Mouse (Mus musculus): ENCODE measurements at regions not wholly inside any gene's neighbourhood (a gene's known extent, or its start where the extent isn't known, plus 50 kb on each side); places are given as distances from the start of the nearest gene placed in this dataset.
A peak's percentile ranks its signal among the peaks of the same experiment; 100 is the strongest.

GRCm38 (mm10) chr14:54173316-54173715 lies 80.6 kb downstream of the Dad1 start:
- H3K4me3 ChIP-seq (ENCODE audit: low read depth, low read length): no peak overlapping the region
- H3K4me2 ChIP-seq (ENCODE audit: low read length): no peak overlapping the region
- no peak overlapping the region for H3K9ac ChIP-seq (ENCODE audit: low read length)
- ATAC-seq (replicated peaks; ENCODE audit: low FRiP score, low TSS enrichment, low read depth) (no peak), DNase-seq (ENCODE audit: low spot score) (no peak)
- H3K27ac ChIP-seq (ENCODE audit: low read depth): no peak overlapping the region
- WGBS: 88% methylated on average over 5 of the region's 5 CpGs
- no peaks in the 10 kb centered on the region for H3K9me3 ChIP-seq (ENCODE audit: control insufficient read depth, low read length)
- no peaks in the 10 kb centered on the region for H3K27me3 ChIP-seq (replicated peaks; ENCODE audit: control insufficient read depth, insufficient read depth, low read length)
- peaks cover 2% of the 10 kb centered on the region; the same call in 1 of the 2 replicates for H3K4me1 ChIP-seq (replicated peaks; ENCODE audit: control insufficient read depth, insufficient read depth, low read length)
- no peaks in the 10 kb centered on the region for H3K36me3 ChIP-seq (ENCODE audit: control insufficient read depth, insufficient read depth, low read length)

- Histone ChIP-seq H3K27me3 (replicated peaks; ENCODE audit: control insufficient read depth, insufficient read depth, low read length) (no peaks in the 10 kb centered on the region), H3K36me3 (ENCODE audit: control insufficient read depth, insufficient read depth, low read length) (no peaks in the 10 kb centered on the region), H3K27ac (ENCODE audit: low read depth) (no peak overlapping the region), H3K4me3 (ENCODE audit: low read depth, low read length) (no peak overlapping the region), H3K9ac (ENCODE audit: low read length) (no peak overlapping the region), H3K4me2 (ENCODE audit: low read length) (no peak overlapping the region), H3K9me3 (ENCODE audit: control insufficient read depth, low read length) (no peaks in the 10 kb centered on the region), H3K4me1 (replicated peaks; ENCODE audit: control insufficient read depth, insufficient read depth, low read length) (peaks cover 10% of the 10 kb centered on the region)
- no peak for ATAC-seq (replicated peaks; ENCODE audit: low FRiP score, low TSS enrichment, low read depth)
- WGBS: 86% methylated on average over 7 of the region's 7 CpGs
- DNase-seq (ENCODE audit: low spot score): no peak
These were observed 84.7 kb downstream of the Dad1 start for GRCm38 (mm10) chr14:54169254-54169653.

- no peak overlapping the region for H3K4me2 ChIP-seq (ENCODE audit: low read length)
- H3K36me3 ChIP-seq (ENCODE audit: control insufficient read depth, insufficient read depth, low read length): no peaks in the 10 kb centered on the region
- no peaks in the 10 kb centered on the region for H3K27me3 ChIP-seq (replicated peaks; ENCODE audit: control insufficient read depth, insufficient read depth, low read length)
- WGBS: 77% methylated on average over 4 of the region's 4 CpGs
- H3K27ac ChIP-seq (ENCODE audit: low read depth): no peak overlapping the region
- H3K4me3 ChIP-seq (ENCODE audit: low read depth, low read length): no peak overlapping the region
- no peaks in the 10 kb centered on the region for H3K9me3 ChIP-seq (ENCODE audit: control insufficient read depth, low read length)
- DNase-seq (ENCODE audit: low spot score): no peak
- no peak overlapping the region for H3K9ac ChIP-seq (ENCODE audit: low read length)
- no peak for ATAC-seq (replicated peaks; ENCODE audit: low FRiP score, low TSS enrichment, low read depth)
- H3K4me1 ChIP-seq (replicated peaks; ENCODE audit: control insufficient read depth, insufficient read depth, low read length): peaks cover 10% of the 10 kb centered on the region
These were observed 85.4 kb downstream of the Dad1 start for GRCm38 (mm10) chr14:54168414-54168931.

- H3K9ac ChIP-seq (ENCODE audit: low read length): no peak overlapping the region
- H3K27me3 ChIP-seq (replicated peaks; ENCODE audit: control insufficient read depth, insufficient read depth, low read length): no peaks in the 10 kb centered on the region
- H3K36me3 ChIP-seq (ENCODE audit: control insufficient read depth, insufficient read depth, low read length): no peaks in the 10 kb centered on the region
- H3K9me3 ChIP-seq (ENCODE audit: control insufficient read depth, low read length): no peaks in the 10 kb centered on the region
- DNase-seq (ENCODE audit: low spot score): no peak
- peak overlapping the region; percentile 16; the same call in 1 of the 2 replicates for H3K4me2 ChIP-seq (ENCODE audit: low read length)
- no peak for ATAC-seq (replicated peaks; ENCODE audit: low FRiP score, low TSS enrichment, low read depth)
- peaks cover 13% of the 10 kb centered on the region for H3K4me1 ChIP-seq (replicated peaks; ENCODE audit: control insufficient read depth, insufficient read depth, low read length)
- H3K4me3 ChIP-seq (ENCODE audit: low read depth, low read length): no peak overlapping the region
- peak overlapping the region; percentile 12; the same call in 1 of the 2 replicates for H3K27ac ChIP-seq (ENCODE audit: low read depth)
- 36% methylated on average over 3 of the region's 3 CpGs for WGBS
These were observed 87.8 kb downstream of the Dad1 start for GRCm38 (mm10) chr14:54166057-54166456.

GRCm38 (mm10) chr14:54164874-54165273 lies 89.0 kb downstream of the Dad1 start:
- H3K9ac ChIP-seq (ENCODE audit: low read length): no peak overlapping the region
- DNase-seq (ENCODE audit: low spot score) (no peak), ATAC-seq (replicated peaks; ENCODE audit: low FRiP score, low TSS enrichment, low read depth) (no peak)
- no peaks in the 10 kb centered on the region for H3K9me3 ChIP-seq (ENCODE audit: control insufficient read depth, low read length)
- WGBS: 85% methylated on average over 9 of the region's 9 CpGs
- peaks cover 13% of the 10 kb centered on the region for H3K4me1 ChIP-seq (replicated peaks; ENCODE audit: control insufficient read depth, insufficient read depth, low read length)
- no peak overlapping the region for H3K27ac ChIP-seq (ENCODE audit: low read depth)
- no peaks in the 10 kb centered on the region for H3K36me3 ChIP-seq (ENCODE audit: control insufficient read depth, insufficient read depth, low read length)
- no peaks in the 10 kb centered on the region for H3K27me3 ChIP-seq (replicated peaks; ENCODE audit: control insufficient read depth, insufficient read depth, low read length)
- no peak overlapping the region for H3K4me2 ChIP-seq (ENCODE audit: low read length)
- no peak overlapping the region for H3K4me3 ChIP-seq (ENCODE audit: low read depth, low read length)

- no peak overlapping the region for H3K4me3 ChIP-seq (ENCODE audit: low read depth, low read length)
- no peaks in the 10 kb centered on the region for H3K27me3 ChIP-seq (replicated peaks; ENCODE audit: control insufficient read depth, insufficient read depth, low read length)
- DNase-seq (ENCODE audit: low spot score): no peak
- no peak overlapping the region for H3K27ac ChIP-seq (ENCODE audit: low read depth)
- WGBS: 67% methylated on average over 8 of the region's 8 CpGs
- H3K9me3 ChIP-seq (ENCODE audit: control insufficient read depth, low read length): no peaks in the 10 kb centered on the region
- H3K4me1 ChIP-seq (replicated peaks; ENCODE audit: control insufficient read depth, insufficient read depth, low read length): peaks cover 13% of the 10 kb centered on the region
- 0 out of 2 replicates have a peak overlapping the region, but pooled peaks have one; percentile 11 for H3K4me2 ChIP-seq (ENCODE audit: low read length)
- no peaks in the 10 kb centered on the region for H3K36me3 ChIP-seq (ENCODE audit: control insufficient read depth, insufficient read depth, low read length)
- no peak overlapping the region for H3K9ac ChIP-seq (ENCODE audit: low read length)
- ATAC-seq (replicated peaks; ENCODE audit: low FRiP score, low TSS enrichment, low read depth): no peak
These were observed 92.0 kb downstream of the Dad1 start for GRCm38 (mm10) chr14:54161916-54162315.

- Histone ChIP-seq H3K9me3 (ENCODE audit: control insufficient read depth, low read length) (no peaks in the 10 kb centered on the region), H3K27me3 (replicated peaks; ENCODE audit: control insufficient read depth, insufficient read depth, low read length) (no peaks in the 10 kb centered on the region), H3K27ac (ENCODE audit: low read depth) (no peak overlapping the region), H3K36me3 (ENCODE audit: control insufficient read depth, insufficient read depth, low read length) (no peaks in the 10 kb centered on the region), H3K4me2 (ENCODE audit: low read length) (no peak overlapping the region), H3K9ac (ENCODE audit: low read length) (no peak overlapping the region), H3K4me1 (replicated peaks; ENCODE audit: control insufficient read depth, insufficient read depth, low read length) (peaks cover 7% of the 10 kb centered on the region), H3K4me3 (ENCODE audit: low read depth, low read length) (no peak overlapping the region)
- ATAC-seq (replicated peaks; ENCODE audit: low FRiP score, low TSS enrichment, low read depth): no peak
- 68% methylated on average over 7 of the region's 7 CpGs for WGBS
- DNase-seq (ENCODE audit: low spot score): no peak
These were observed 92.7 kb downstream of the Dad1 start for GRCm38 (mm10) chr14:54161206-54161605.

GRCm38 (mm10) chr14:54159816-54160215 lies 94.1 kb downstream of the Dad1 start:
- Histone ChIP-seq H3K9ac (ENCODE audit: low read length) (no peak overlapping the region), H3K4me3 (ENCODE audit: low read depth, low read length) (no peak overlapping the region), H3K4me1 (replicated peaks; ENCODE audit: control insufficient read depth, insufficient read depth, low read length) (0 out of 2 replicates have a peak, but pooled peaks cover 3% of the 10 kb centered on the region), H3K9me3 (ENCODE audit: control insufficient read depth, low read length) (no peaks in the 10 kb centered on the region), H3K27me3 (replicated peaks; ENCODE audit: control insufficient read depth, insufficient read depth, low read length) (no peaks in the 10 kb centered on the region), H3K4me2 (ENCODE audit: low read length) (no peak overlapping the region), H3K36me3 (ENCODE audit: control insufficient read depth, insufficient read depth, low read length) (no peaks in the 10 kb centered on the region), H3K27ac (ENCODE audit: low read depth) (no peak overlapping the region)
- DNase-seq (ENCODE audit: low spot score): no peak
- 94% methylated on average over 7 of the region's 7 CpGs for WGBS
- ATAC-seq (replicated peaks; ENCODE audit: low FRiP score, low TSS enrichment, low read depth): no peak

- no peak for ATAC-seq (replicated peaks; ENCODE audit: low FRiP score, low TSS enrichment, low read depth)
- H3K9me3 ChIP-seq (ENCODE audit: control insufficient read depth, low read length): no peaks in the 10 kb centered on the region
- DNase-seq (ENCODE audit: low spot score): no peak
- H3K4me3 ChIP-seq (ENCODE audit: low read depth, low read length): no peak overlapping the region
- WGBS: 75% methylated on average over 9 of the region's 9 CpGs
- 0 out of 2 replicates have a peak, but pooled peaks cover 3% of the 10 kb centered on the region for H3K4me1 ChIP-seq (replicated peaks; ENCODE audit: control insufficient read depth, insufficient read depth, low read length)
- no peak overlapping the region for H3K9ac ChIP-seq (ENCODE audit: low read length)
- no peaks in the 10 kb centered on the region for H3K36me3 ChIP-seq (ENCODE audit: control insufficient read depth, insufficient read depth, low read length)
- H3K27ac ChIP-seq (ENCODE audit: low read depth): no peak overlapping the region
- no peaks in the 10 kb centered on the region for H3K27me3 ChIP-seq (replicated peaks; ENCODE audit: control insufficient read depth, insufficient read depth, low read length)
- no peak overlapping the region for H3K4me2 ChIP-seq (ENCODE audit: low read length)
These were observed 95.5 kb downstream of the Dad1 start for GRCm38 (mm10) chr14:54158214-54158965.

Measured in intestine, embryonic 14.5 days (tissue).